Mouse (Mus musculus) layer of hippocampus, adult 9-10 months (tissue): ENCODE data around the gene Pah.

Experiments used
- DNase-seq: peaks from one replicate; pipeline ENCODE4 v3.0.0; 2022; ENCODE audit warnings: low spot score

Pah gene

DNA sequence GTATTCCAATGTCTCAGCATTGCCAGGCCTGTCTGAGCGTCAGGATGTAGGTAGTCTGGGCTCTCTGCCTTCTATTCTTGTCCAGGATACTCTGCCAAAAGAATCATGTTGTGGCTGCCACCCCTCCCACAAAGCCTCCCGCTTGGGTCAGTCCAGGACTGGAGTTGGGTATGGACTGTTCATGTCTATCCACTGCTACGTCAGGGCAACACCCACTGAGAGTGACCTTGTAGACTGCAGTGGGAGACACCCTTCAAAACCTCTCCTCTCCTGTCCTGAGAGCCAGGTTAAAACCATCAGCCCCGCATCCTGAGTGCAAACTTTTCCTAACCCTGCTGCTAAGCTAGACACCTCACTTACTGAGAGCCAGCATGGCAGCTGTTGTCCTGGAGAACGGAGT, at the start of gene Pah:
Gene Pah, plus strand, starts transcription at position 150 of the 400 bp plus-strand sequence.
- DNase-seq, result no peak

DNA sequence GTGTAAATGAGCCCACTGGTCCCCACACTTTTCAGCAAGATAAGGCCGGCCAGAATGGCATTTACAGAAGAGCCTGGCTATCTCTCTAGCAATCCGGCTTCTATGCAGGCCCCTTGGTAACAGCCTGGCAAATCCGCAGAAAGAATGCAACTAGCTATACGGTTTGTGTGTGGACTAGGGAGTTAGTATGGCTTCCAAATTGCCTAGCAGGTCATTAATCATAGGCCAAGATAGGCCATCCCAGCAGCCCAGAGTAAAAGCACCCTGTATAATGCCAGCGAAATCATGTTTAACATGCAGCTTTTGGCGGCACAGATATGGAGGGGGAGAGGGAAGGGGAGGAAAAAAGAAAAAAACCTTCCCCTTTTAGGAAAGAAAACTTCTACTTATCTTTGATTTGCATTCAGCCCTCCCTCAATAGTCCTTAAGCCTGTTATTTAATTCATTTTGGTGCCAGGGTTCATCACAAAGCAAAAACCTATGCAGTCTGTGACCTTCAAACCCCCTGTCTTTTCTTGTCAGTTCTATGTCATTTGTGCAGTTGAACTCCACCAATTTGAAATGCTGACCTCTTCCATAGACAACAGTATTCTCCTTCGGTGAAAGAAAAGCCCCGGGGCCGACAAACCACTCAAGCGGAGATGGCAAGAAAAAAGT, 48.0 kb upstream of the Pah start:
- no peak for DNase-seq

DNA sequence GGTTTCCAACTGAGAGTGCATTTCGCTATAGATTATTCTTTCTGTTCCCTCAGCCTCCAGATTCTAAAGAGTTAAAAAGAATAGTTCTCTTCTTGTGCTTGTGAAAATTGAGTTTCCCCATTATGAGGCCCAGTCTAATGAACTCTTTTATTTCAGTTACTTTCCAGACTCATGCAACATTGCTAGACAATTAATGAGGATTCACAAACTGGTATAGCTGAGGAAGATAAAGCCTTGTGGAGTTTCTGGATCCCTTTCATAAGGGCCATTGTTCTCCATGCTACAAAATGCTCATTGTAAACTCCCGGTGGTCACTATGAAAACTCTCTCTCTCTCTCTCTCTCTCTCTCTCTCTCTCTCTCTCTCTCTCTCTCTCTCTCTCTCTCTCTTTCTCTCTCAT, 46.6 kb upstream of the Pah start:
- no peak for DNase-seq

DNA sequence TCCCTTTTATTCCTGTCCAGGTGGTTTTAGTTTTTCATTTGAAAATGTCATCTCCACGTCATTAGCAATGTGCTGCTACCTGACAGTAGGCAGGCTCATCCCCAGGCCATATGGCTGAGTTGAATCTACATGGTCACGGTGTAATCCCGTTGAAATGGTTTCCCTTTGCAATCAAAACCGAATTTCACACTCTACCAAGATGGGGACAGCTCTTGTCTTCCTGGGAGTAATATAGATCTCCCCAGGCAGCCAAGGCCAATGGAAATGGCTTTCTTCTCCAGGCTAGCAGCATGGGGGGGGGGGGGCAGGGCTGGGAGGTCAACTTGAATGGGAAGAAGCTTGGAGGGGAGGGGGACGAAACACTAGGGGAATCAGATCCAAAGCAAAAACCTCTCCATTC, 43.7 kb upstream of the Pah start:
- no peak for DNase-seq

DNA sequence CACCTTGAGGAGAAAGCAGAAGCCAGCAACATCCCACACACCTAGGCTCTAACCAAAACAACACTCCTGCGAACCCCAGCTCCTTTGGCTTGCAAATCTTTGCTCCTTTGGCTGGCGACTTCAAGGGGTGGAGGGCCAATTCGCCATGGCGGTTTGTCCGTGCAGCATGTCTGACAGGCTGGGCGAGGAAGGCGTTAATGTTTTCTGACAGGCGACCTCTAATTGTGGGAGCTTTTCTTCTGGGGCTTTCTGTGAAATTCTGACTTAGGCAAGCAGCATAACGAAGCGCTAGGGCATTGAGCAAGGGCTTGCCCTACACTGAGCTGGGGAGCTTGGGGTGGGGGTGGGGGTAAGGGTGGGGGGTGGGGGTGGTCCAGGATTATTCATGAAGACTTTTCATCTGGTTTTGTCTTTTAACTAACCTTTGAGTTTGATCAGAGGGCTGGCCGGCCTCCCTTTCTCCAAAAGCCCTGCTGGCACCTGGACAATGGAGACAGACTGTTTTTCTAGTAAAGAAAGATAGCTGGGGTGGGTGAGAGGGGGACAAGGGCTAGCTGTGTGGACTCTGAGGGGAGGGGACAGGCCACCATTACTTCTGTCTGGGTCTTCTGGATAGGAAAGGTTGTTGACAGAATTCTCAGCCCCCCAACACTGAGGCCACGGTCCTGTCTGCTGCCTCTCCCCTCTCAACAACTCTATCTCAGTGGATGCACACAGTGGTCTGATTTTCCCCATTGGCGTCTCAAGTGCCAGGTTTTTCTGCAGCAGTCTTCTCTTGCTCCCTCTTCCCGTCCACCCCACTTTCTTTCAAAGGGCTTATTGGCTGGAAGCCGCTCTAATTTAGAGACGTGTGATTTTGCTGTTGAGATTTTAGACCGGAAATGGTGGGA, 36.5 kb upstream of the Pah start:
- no peak for DNase-seq

DNA sequence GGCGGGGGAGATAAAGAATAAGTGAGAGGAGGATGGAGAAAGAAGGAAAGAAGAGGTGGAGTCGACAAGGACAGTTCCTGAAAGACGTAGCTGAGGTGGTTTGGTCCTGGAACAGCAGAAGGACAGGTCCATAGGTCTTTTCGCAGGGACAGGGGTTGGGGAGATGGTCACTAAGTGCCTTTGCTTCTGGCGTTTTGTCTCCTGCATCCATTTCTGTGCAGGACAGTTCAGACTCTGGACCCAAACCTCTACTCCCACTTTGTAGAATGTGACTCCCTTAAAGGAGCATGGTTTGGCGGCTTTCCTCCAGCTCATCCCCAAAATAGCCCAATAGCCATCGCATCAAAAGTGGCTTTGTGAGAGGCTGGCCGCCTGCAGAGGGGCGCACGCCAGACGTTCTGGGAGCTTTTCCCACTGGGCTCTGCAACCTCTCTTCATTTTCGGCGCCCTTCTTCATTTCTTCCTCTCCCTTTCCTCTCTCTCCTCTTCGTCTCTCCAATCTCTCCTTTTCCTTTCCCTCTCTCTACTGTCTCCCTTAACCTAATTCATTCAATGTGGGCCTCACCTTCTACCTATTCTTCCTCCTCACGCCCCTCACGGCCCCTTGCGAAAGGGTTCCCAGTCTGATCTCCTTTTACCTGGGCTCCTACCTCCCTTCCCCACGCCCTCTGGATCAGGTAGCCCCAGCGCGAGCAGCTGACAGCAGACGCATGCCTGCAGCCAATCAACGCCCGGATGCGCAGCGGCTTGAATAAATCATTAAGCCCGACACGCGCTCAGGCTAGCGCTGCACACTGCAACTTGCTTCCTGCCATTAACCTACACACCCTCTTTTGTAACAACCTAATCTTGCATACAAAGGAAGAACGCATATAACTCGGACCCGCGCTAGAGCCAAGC, 35.6 kb upstream of the Pah start:
- DNase-seq, result no peak

DNA sequence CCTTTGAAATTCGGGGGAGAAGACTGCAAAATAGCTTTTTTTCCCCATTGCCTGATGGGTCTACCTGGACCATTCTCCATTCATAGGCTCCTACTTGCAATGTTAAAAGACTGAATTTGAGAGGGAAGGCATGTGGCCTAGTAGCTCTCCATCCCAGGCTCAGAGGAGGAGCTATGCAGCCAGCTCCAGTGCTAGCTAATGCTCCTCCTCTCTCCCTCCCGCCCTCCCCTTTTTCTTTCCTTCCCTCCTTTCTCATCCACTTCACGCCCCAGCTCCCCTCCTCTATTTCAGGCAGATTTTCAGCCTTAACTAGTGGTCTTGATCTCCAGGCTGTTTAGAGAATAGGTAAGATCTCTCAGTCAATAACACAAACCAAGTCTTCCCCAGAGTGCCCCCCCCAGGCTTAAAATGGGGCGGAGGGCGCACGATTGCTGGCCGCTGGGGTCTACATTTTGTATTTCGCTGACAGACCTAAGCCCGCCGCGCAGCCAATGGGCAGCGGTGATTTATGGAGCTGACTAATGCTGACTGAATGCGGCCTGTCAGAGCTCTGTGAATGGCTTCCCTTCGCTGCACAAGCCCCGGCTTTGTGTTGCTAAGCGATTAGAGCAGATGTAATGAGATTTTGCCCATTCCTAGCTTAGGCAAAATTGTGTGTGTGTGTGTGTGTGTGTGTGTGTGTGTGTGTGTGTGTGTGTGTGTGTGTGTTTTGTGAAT, 33.0 kb upstream of the Pah start:
- no peak for DNase-seq

DNA sequence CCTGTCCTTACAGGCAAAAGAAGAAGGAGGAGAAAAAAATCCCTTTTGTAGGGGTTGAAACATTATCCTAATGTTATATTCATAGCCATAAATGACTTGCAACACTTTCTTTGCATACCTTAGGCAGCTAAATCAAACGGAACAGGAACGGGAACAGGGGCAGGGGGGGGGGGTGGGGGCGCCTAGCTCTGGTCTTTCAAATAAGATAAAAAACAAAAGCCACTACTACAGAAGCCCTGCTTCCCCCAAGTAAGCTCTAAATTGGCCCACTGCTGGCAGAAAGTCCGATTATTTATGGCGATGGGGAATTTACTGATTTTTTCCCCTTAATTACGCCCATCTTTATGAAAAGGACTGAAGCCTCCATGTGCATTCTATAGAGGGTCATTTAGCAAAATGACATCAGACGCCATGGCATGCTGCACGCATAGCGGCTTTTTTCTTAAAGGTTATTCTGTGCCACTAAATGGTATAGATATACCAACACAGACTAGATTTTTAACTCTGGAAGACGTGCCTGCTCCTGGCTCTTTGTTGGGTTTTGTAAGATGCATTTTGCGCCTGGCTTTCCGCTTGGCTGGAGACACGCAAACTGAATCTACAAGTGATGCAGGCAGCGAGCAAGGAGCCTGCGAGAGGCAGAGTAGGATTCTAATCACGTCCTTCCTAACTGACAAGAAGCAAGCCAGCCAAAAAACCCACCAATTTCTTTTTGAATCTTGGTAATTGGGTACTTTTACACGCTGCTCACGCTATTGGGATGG, 32.2 kb upstream of the Pah start:
- DNase-seq, result no peak

DNA sequence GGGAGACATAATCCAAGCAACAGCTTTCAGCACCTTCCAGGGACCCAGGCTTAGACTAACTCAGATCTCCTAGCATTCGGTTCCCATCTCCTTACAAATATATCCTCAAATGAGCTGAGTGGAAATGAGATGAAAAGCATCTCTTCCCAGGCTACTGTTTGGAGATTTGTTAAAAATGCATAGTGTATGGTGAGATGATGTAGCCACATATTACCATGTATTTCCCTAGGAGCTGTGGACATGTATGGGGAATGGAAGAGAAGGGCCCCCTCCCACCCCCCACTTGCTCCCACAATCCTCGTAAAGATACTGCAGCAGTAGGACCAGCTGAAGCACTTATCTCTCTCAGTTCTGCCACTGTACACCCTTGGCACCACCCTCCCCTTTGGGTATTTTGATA, 31.3 kb upstream of the Pah start:
- DNase-seq, result no peak

DNA sequence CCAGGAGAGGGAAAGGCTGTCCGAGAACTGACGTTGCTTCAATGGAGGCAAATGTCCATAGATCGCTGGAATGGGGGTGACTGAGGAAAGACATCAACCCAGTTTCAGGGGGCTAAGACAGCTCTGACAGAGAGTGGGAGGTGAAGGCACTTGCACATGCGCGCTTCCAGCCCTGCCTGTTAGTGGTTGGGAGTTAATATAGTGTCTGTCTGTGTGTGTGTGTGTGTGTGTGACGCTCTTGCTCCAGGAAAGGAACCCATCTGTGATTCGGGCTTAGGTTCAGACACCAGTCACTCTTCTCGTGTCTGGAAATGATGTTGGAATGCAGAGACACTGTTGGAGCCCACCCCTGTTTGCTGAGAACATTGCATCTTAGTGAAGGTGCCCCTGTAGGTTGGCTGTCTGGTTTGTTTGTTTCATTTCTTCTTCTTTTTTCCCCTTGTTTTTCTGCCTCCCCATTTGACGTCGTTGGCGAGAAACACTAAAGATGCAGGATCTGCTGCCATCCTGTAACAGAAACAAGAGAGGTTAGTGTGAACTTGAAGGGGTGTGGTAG, 30.0 kb upstream of the Pah start:
- DNase-seq, result no peak

DNA sequence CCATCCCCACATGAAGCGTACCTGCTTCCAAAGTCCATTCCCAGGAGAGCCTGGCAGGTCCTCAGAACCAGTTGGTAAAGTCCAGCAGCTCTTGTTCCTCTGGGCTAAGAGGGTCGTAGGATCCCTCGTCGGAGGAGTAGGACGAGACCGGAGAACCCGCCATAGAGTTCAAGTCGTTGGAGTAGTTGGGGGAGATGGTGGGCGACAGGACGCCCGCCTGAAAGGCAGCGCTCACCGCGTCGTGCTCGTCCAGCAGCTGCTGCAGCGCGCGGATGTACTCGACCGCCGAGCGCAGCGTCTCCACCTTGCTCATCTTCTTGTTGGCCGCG, 29.3 kb upstream of the Pah start:
- DNase-seq, result no peak

DNA sequence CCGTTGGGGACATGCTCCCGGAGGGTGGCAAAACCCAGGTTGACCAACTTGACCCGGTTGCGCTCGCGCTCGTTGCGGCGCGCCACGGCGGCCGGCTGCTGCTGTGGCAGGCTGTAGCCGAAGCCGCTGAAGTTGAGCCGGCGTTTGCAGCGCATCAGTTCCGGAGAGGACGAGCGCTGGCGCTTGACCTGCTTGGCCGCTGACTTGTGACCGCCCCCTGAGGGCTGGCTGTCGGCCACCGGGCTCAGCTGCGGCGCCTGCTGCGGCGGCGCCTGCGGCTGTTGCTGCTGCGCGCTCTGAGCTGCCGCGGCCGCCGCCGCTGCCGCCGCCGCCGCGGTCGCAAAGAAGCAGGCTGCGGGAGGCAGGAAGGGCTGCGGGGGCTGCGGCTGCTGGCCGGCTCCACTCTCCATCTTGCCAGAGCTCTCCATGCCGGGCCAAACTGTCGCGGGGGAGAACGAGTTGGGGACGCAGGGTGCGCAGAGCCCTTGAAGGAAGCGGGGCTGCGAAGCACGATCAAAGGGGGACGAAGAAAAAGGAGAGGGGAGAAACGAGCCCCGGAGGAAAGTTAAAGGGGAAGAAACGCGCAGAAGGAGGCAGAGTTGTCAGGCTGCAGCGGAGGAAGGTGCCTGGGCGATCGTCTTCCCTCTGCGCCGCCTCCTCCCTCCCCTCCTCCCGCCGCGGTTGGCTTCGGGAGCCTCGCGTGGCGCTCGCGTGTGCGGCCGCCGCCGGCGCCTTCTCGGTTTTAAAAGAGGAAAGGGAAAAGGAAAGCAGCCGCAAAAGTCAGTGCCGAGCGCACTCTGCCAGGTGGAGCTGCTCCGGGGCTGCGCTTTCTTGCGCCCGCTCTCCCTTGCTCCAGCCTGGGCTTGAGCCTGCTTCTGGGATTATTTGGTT, 28.7 kb upstream of the Pah start:
- DNase-seq, result no peak

DNA sequence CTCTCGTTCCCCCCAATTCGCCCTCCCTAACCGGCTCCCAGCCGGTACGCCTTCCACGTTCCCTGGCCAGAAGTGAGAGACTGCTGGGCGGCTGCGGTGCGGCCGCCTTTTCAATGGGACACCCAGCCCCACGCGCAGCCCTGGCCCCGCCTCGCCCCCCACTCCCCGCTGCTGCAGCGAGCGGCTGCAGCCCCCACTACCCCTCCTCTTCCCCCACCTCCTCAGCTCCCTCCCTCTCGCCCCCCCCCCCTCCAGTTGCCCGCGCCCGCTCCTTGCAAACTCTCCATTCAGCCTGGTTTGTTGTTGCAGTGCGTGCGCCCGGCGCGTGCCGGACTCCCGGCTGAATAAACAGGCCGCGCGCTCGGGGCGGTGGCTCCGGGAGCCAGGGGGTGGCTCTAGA, 28.0 kb upstream of the Pah start, which contains the start of gene Ascl1:
Gene Ascl1, minus strand, starts transcription at position 85 of the 400 bp plus-strand sequence.
- no peak for DNase-seq

DNA sequence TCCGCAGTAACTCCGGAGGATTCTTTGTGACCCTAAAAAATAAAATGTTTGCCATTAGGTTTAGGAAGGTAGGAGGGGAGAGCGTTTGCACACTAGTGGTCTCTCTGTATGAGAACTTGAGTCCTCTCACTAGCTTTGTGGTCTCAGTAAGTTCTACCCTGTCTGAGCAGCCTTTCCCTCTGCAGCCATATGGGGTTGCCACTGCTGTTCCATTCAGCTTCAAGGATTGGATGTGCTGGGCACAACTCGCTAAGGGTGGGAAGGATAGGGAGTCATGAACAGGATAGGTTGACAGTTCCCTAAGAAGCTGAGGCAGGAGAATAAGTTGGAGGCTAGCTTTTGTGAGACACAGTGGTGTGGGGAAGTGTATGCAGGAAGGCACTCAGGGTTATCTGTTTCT, 27.4 kb upstream of the Pah start:
- DNase-seq, result no peak

DNA sequence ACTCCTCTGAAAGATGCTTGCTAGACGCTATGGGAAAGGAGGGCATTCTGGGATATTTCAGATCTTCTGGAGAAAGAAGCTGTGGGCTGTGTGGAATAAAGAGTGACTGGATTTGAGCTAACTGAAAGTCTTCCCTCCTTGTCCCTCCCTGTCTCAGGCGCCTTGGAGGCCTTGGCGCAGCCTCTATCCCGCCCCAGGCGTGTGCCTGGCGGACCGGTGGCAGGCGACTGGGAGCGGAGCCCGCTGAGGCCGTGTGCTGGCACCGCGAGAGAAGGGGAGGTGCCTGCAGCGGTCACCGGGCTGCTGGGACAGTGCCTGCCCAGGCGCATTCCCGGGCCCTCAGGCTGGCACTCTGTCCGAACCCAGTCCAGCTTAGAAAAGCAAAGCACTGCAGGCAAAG, 27.0 kb upstream of the Pah start:
- no peak for DNase-seq

DNA sequence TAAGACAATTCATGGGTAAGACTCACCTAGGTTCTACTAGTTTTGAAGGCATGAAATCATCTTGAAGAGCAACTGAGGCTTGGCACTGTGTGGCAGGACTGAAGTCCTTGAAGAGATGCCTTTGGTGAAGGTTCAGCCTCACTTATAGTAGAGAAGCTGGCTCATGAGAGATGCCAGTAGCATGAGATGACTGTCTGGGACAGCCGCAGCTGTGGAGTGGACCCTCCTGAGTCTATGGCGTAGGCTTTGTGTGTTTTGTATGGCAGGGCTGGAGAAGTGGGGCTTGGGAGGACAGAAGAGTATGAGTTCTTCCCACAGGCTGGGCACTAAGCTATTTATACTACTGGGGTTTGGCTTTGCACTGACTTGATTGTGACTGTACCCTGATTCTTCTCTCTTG, 24.5 kb upstream of the Pah start:
- DNase-seq, result no peak

DNA sequence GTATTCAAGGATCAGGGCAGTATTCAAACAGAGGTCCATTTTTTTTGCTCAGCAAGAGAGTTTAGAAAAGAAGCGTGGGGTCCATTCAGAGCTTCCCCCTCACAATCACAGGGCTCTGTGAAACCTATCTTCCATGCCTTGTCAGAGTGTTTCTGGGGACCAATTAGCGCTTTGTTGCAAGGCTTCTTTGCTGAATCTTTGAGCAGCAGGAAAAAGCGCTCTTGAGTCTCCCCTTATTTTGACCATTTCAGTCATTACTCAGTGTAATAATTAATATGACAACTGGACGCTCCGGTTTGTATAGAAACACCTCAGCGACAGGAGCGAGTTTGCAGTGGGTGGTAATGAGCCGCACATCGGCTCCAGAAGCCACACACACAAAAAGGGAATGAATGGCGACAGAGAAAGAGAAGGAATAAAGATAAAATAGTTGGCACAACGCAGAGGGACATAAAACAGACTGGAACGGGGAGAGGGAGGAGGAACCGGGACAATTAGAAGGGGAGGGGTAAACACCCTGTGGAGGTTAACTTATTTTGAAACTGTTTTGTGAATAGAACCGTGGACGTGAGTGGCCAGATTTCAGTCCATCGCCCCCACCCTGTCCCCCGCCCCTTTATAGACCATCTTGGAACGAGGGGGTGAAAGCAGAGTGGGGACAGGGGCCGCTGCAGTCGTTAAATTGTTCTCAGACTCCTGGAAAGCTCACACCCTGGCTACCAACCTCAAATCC, 20.5 kb upstream of the Pah start:
- DNase-seq, result no peak

DNA sequence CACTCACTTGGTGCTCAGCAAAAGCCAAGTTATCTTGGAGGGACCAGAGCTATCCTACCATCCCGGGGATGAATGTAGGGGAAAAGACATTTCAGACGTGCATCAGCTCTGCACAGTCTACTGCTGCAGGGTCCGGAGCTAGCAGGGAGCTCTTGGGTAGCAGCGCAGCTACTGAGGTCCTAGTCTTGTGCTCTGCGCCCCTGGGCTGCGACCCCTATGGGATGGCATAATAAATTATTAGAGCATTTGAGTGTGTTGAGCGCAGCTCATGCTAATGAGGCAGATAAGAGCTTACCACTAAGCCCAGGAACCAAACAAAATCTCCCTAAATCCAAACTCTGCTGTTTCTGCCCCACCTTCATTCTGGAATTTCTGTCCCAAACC, 19.9 kb upstream of the Pah start:
- no peak for DNase-seq

DNA sequence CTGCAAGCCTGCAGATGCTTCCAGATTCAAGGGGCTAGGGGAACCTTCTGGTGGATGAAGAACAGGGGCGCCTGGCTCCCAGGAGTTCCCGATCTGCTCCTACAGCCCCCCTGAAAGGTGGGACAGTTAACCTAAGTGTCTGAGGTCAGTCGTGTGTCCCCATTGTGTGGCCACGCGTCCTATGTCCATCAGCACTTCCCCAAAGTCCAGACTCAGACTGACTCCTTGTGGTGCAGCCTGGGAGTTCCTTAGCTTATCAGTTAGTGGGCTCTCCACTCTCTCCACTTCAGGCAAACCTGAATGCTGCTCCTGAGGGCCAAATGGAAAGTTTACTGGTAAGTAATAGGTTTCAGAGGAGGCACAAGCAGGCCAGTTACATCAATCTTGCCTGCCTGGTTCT, 19.3 kb upstream of the Pah start:
- DNase-seq, result no peak
